Mouse (Mus musculus): ENCODE measurements around the gene Cep85l.

GRCm38 (mm10) chr10:53343865-53344264 is 35.9 kb downstream of the Cep85l start:
- TF ChIP-seq CTCF (IDR thresholded peaks at IDR 0.05; ENCODE audit: insufficient read depth, low read length) (no peak), POLR2A (IDR thresholded peaks at IDR 0.05; ENCODE audit: borderline replicate concordance, extremely low read depth, low read depth, low read length) (no peak)

Data from lung, adult 2 months (tissue).